Mouse (Mus musculus): ENCODE measurements around the gene Dnah17.

The Dnah17 gene

DNA sequence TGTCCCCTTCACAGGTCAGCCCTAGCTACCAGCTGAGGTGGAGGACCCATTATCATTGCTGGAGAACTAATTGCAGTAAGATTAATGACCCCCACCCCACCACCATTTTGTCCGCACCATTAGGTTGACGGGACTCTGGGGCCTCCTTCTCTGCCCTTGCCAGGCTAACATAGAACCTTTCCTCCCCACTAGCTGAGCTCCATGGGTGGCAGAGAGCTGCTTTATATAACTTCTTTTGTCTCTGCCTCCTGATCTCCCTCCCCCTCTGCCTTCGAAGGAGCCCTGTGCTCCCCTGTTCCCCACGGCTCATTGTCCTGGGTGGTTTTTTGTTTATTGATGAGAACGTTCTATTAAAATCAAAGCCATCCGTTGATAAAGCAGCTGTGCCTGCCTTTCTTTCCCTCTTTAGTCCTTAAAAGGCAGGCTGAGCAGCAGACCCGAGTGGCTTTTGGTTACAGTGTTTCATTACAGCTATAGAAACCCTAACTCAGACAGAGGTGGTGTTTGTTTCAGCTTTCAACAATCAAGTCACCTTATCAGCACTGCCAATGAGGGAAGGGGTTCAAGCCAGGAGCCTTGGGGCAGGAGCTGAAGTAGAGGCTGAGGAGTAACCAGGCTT is 12.2 kb upstream of the Dnah17 start:
- DNase-seq (ENCODE audit: low spot score): peak; percentile 26

DNA sequence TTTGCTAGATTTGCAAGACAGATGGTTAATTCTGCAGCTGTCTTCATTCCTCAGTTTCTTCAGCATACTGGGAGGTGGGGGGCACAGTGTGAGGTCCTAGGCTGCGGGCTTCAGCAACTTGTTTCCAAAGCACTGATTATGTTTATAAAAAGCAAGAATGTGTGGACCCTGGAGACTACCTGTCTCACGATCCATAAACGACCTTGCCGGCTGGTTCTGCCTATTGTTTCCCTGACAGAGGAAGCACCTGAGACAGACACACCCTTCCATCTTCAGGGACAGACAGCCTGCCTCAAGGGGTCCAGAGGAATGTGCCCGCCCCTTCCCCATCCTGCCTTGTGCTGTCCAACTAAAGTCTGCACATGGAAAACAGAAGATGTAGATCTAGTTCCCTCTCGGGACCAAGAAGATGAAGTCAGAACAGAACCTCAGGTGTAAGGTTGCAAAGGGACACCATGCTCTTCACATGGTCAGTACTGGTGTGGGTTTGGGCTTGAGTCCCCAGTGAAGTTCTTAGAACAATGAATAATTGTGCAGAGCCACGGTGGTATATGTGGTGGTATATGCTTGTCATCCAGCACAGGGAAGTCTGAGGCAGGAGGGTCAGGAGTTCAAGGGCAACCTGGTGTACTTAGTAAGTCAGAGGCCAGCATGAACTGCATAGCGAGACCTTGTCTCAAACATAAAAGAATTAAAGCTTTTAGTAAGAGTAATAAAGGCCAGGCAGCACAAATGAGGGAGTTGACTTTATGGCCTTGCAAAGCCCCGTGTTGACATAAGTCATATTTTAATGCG is 10.5 kb upstream of the Dnah17 start:
- DNase-seq (ENCODE audit: low spot score): no peak

DNA sequence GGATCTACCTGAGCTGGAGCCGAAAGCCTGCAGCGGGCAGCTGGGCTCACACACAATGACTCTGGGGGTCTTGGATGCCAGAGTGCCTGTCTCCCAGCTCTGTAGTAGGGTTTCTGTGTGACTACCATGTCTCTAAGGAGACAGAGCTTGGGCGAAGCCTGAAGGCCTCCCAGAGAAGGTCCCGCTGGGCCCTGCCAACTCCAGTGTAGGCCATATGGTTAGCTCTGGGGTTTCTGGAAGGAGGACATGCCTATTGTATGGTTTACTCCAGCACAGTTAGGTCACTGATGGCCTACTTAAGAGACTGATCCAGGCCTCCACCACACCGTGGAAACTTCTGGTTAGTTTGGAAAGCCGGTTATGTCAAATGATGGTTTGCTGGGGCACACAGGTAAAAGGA is 7.9 kb upstream of the Dnah17 start:
- DNase-seq (ENCODE audit: low spot score): no peak

DNA sequence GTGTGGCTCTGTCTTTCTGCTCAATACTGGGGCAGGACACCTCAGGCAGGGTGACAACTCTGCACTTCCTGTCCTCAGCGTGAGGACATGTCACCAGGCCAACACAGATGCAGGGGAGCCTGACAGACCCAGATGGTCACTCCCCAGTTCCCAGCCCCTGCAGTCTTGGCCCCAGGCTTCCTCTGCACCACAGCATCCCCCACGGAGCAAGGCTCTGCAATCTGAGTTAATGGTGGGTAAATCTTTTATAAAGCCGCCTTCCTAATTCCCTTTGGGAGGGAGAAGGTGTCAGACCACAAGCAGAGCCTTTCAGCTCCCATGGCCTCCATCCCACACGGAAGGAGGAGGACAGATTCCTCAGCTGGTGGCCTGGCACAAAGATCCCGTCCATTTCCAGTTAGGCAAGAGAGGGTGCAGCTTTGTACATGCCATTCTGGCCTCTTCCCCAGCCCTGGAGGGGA is 5.8 kb upstream of the Dnah17 start:
- no peak for DNase-seq (ENCODE audit: low spot score)

DNA sequence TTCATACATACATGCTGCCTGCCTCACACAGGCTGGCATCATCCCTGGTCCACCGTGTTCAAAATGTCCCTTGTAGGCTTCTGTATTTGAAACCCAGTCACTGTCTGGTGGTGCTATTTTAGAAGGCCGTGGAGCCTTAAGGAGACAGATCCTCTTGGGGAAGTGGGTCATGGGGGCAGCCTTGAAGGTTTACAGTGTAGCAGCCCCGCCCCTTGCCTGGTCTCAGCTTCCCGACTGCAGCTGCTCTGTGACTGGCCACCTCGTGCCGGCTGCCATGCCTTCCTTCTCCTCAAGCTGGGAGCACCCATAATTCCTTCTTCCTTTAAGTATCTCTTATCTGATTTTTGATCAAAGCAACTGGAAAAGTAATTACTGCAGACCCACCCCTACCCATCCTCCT is 4.8 kb upstream of the Dnah17 start:
- DNase-seq (ENCODE audit: low spot score): no peak

DNA sequence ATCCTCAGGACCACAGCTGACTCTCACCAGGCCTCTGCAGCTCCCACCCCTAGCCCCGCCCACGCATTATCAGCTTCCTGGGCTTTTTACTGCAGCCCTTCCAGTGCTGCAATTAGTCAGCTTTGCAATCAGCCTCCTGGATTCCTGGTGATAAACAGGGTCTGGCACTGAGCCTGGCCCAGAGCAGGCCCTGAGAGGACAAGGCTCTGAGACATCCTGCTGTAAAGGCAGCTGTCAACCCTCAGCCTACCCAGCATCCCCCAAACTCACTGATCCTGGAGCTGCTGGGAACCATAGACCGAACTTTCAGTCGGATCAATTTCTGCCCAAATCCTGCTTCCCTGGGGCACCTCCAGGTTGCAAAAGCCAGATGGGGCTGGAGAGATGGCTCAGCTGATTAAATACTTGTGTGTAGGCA is 3.3 kb upstream of the Dnah17 start:
- peak; percentile 63 for DNase-seq (ENCODE audit: low spot score)

DNA sequence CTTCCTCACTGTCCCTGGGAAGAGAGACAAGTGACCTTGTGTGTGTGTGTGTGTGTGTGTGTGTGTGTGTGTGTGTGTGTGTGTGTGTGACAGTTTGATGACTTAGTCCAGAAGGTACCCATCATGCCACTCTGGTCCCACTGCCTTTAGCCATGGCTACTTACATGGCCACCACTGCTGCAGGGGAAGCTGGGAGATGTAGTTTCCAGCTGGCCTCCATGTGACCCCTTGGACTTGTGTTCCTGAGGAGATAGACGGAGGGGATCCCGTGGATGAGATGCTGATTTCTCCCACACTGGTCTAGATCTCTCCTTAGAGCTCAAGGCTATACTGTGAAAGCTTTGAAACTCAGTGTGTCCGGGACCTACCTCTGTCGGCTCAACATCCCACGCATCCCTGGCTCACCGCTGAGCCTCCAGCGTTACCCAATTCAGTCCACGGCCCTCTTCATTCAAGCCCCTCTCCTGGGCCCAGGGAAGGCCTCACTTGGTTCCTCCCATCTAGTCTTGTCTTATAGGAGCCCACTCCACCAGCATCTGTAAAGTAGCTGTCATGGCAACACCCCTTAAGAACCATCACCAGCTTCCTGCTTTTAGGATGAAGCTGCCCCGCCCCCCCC is 2.8 kb upstream of the Dnah17 start:
- peak; percentile 42 for DNase-seq (ENCODE audit: low spot score)

DNA sequence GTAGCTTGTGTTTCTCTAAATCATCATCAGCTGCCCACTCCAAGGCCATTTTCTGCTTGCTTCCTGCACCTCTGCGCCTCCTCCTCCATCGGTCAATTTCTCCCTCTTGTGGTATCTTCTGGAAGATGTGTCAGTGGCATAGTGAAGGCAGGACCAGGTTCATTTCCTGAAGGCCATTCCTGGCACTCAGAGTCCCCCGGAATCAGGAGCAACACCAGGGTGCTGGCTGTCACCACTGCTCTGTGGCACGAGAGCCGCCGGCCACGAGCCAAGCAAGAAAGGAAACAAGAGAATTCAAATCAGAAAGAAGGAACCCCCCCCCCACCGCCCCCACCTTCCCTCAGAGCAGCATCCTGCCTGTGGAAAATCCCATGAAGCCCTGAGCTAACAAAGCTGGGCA is 1.7 kb upstream of the Dnah17 start:
- DNase-seq (ENCODE audit: low spot score): no peak

DNA sequence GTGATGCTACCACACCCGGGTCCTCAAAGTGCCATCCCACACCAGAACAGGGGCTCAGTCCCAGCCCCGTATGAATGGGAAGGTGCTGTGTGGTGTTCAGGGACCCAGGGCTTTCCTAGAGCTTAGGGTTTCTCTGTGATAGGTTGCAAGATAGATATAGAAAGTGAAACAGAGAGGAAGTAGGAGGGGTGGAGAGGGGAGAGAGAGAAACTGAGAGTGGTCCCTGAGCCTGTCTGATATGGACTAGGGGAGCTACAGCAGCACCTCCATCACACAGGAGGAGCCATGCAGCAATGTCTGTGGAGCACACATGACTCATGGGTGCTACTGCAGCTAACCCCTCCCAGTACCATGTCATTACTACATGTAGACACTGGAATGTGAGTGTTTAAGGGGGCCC is 622 bp downstream of the Dnah17 start:
- no peak for DNase-seq (ENCODE audit: low spot score)

DNA sequence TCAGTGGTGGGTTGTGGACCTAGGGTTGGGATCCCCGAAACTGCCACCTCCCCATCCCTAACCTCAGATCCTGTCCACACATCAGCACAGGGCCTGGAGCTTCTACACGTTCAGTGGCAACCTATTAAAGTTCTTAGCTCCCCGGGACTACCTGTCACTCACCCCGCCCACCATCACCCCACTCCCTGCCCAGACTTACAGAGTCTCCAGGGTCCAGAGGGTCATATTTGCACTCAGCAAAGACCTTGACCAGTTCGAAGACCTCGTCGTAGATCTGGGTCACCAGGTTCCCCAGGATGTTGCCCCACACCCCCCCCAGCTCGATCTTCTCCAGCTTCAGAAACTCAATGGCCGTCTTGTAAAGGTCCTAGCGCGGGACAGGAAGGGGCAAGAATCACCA is 8.8 kb downstream of the Dnah17 start:
- DNase-seq (ENCODE audit: low spot score): no peak

DNA sequence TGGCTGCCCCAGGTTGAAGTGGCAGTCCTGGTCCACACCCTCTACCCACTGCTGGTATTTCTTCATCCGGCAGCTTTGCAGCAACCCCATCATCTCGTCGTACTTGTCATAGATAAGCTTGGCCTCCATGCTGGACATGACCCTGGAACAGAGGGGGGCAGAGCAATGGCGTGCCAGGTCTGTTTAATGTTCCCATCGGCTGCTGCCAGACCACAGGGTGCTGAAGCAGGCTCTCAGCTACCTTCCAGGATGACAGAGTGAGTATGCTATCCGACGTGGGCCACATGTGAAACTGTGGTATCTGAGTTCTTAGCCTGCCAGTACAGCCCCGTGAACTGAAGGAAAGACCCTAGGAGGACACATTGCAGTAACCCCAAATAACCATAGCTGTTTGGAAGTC is 11.7 kb downstream of the Dnah17 start:
- DNase-seq (ENCODE audit: low spot score): no peak

DNA sequence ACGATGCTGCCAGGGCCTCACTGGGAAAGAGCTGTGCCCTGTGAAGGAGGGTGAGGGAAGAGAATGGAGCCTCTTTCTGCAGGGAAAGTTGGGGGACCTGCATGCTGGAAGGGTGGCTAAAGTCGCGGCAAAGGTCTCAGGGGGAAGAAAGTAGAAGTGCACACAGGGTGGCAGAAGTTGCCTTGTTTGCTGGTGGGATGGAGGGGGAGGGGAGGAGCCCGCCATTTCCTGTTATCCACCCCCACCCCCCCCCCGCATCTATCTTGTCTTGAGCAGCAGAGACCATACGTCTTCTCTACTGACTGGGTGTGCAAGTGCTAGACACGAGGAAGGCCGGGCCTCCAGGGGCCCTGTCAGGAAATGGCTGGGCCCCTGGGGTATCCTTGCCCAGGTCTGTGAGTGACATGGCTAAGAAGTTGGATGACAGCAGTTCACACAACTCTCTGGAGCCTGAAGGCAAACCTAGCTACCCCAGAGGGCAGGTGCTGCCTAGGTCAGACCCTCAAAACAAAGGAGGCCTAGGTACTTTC is 15.8 kb downstream of the Dnah17 start:
- DNase-seq (ENCODE audit: low spot score): no peak

DNA sequence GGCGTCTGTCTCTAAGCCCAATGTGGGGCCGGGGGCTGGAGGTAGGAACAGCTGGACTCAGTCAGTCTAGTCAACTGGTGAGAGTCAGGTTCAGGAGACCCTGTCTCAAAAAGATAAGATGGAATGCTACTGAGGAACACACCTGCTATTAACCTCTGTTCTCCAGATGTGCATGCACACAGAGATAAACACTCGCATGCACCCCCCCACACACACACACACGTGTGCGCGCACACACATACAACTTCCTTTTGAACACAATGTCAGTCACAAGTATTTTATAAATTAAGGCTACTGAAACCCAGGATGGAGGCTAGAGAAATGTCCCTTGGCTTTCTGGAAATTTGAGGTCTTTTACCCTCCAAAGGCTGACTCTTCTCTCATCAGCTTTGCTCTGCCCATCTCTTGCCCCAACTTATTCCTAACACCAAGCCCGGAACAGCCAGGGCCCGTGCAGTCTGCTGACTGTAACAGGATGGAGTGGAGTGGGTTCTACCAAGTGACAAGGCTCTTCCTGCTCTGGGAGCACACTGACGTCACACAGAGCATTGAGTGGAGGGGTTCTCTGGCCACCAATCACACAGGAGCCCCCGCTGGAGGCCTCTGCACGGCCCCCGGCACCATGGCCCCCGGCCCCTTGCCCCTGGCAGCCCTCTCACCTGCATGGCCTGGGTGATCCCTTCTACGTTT is 16.8 kb downstream of the Dnah17 start:
- no peak for DNase-seq (ENCODE audit: low spot score)

DNA sequence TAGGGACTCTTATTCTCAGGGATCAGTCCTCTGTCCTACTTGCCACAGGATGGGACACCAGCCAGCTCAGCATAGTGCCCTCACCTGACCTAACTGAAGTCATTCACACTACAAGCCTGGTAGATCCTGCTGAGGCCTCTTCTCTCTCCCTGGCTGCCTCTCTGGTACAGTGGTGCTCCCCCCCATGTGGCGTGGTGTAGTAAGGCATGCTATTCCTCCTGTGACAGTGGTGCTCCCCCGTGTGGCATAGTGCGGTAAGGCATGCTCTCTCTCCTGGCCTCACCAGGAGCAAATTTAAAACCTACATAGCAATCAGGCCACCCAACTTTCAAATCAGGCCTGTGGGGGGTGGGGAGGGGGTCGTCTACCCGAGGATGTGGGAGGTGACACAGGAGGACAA is 26.4 kb downstream of the Dnah17 start:
- DNase-seq (ENCODE audit: low spot score): peak; percentile 90

DNA sequence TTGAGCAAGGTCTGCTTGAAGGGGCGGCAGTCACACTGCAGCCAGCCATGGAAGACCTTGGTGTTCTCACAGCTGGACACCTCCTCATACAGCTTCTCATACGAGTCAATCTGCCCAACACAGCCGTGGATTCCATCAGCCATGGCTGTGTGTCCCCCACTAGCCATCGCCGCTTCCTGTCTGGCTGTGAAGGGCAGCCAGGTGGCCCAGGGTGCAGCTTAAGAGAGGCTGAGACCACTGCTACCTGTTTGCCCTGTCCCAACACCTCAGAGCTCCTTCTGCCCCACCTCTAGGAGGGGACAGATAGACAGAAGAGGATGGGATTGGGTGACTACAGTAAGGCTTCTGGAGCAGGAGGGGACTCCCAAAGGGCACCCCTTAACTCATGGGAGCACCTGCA is 27.1 kb downstream of the Dnah17 start:
- DNase-seq (ENCODE audit: low spot score): no peak

DNA sequence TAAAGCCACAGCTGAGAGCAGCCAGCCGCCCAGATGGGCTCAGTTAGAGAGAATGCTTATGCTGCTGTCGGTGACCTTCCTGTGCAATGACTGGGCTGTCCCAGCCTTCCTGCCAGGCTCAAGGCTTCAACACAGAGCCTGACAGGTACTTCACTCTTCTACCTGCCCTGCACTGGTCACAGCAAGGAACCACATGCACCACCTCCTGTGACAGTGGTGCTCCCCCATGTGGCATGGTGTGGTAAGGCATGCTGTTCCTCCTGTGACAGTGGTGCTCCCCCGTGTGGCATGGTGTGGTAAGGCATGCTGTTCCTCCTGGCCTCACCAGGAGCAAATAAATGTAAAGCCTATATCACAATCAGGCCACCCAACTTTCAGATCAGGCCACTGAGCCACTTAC is 27.6 kb downstream of the Dnah17 start:
- DNase-seq (ENCODE audit: low spot score): peak; percentile 89

DNA sequence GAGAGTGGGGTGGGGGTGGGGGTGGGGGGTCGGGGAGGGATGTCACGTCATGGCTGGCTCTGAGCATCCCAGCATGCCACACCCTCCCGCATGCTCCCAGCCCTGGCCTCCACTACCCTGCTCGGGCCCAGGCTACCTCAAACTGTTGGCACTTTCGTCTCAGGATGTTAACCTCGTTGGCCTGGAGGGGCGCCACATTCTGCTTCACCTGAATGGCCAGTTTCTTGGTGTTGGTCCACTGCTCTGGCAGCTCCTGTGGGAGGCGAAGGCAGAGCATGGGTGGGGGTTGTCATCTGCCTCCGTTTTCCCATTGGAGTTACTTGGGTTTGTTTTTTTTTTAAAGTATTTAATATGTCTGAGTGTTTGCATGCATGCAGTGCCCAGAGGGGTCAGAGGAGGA is 29.3 kb downstream of the Dnah17 start:
- DNase-seq (ENCODE audit: low spot score): no peak

DNA sequence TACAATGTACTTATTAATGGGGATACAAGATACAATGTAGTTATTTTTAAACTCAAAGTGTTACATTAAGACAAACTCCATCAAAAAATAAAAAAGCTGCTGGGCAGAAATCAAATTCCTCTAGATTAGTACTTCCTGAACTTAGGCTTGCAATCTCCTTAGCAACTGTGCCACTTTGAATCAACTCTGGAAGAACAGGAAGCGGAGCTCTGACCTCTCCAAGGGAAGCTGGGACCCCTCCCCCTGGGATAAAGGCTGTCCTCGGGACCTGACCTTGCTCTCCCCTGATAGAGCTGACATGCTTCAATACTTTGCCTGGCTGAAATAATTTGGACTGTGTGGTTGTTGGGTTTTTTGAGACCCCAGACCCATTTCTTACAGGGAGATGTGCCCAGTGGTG is 33.7 kb downstream of the Dnah17 start:
- no peak for DNase-seq (ENCODE audit: low spot score)

DNA sequence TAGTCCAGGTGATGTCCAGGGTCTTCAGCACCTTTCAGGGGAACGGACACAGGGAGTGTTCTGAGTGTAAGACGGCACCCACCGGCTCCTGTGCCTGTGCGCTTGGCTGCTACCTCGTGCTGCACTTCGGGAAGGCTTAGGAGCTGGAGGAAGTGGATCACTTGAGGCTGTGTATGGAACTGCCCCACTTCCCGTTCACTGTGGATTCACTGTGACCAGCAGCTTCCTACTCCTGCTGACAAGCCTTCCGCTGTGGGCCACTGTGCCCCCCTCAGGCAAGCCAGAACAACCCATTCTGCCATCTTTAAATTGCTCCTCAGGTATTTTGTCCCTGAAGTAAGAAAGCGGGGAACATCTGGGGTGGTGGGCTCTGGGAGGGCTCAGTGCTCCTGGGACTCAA is 35.4 kb downstream of the Dnah17 start:
- no peak for DNase-seq (ENCODE audit: low spot score)

DNA sequence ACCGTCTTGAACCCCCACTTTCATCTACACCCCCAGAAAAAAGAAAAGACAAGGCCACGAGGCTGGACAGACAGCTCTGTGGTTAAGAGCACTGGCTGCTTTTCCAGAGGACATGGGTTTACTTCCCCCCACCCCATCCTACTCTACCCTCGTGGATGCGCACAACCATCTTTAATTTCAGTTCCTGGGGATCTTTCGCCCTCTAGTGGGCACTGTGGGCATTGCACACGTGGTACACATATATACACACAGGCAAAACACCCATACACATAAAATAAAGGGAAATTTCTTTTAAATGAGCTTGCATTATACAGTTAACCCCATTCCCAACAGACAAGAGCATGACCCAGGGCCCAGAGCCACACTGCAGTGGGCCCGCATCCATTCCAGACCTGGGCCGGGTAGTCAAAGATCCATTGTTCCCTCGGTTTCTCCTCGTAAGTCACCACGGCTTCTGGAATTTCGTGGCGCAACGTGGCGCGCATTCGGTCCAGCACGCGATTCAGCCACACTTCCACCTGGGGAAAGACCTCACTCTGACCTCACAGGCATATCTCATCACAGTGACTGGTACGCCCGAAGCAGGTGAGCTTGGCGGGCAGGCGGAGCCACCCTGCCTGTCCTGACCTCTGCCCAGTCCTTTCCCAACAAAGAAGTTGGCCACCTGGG is 39.3 kb downstream of the Dnah17 start:
- peak; percentile 44 for DNase-seq (ENCODE audit: low spot score)

DNA sequence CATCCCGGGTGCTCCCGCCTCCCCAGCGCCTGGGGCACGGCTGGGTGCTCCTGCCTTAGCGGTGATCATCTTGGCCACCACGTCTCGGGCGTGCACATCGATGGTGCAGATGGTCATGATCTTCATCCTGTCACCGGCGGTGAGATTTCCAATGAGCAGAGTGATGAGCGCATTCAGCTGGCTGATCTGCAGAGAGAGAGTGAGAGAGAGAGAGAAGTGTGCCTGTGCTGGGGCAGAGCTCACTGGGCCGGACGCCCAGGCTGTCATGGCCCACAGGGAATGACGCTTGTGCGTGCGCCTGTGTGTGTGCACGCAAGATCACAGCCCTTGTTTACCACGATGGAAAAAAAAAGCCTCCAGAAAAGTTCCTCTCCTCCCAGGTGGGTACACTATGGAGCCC is 41.5 kb downstream of the Dnah17 start:
- DNase-seq (ENCODE audit: low spot score): no peak

DNA sequence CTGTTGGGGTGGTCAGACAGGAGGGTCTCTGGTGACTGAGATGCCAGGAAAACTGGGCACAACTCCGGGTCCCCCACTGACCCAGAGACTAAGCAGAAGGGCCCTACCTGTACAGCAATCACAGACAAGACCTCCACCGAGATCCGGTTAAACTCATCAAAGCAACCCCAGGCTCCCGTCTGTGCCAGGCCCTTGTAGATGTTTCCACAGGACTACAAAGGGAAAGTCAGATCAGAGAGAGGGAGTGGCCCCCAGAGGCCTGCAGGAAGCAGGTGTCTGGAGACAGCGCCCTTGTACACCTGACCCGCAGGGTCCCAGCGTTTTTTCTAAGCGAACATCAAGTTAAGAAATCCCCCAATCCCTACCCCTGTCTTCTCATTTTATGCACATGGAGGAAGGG is 44.5 kb downstream of the Dnah17 start:
- DNase-seq (ENCODE audit: low spot score): no peak

All from embryo, embryonic 10.5 days (tissue).